Mouse (Mus musculus): ENCODE results near the gene Wbp11. TPM values are rescaled to one million over a fixed set of nuclear protein-coding genes. Genes with fewer than 3 reads are reported as not detected.
"Not testable (repeated sequence)": the region's sequence is repeated elsewhere in the genome, so short reads cannot be mapped to it uniquely, and the experiment has no call there.

Wbp11 gene
- total RNA-seq, 2 experiments from 2014 or later, result 43.3 to 45.5 TPM

DNA sequence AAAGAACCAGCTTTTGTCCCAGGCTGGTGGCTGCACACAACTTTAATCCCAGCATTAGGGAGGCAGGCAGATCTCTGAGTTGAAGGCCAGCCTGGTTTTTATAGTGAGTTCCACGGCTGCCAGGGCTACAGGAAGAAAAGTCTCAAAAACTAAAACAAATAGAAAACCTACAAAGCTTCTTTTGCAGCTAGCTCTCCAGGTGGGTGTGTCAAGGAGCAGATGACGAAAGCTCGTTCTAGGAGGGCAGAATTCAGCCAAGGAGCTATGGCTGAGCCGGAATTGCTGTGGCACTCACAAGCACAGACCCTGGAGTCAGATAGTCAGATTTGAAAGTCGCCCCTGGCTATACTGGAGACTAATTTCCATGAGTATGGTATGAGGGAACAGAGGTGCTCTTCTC, 21.2 kb downstream of the Wbp11 start:
- DNase-seq, result no peak
- intact Hi-C loops (cut with DNase I), result no loop called here

- intact Hi-C loops (cut with DNase I), result no loop called here
- no peak for DNase-seq
Measured at GRCm38 (mm10) chr6:136805409-136805775, 22.6 kb downstream of the Wbp11 start.

- DNase-seq, result no peak
- intact Hi-C loops (cut with DNase I), result no loop called here
Measured at GRCm38 (mm10) chr6:136804705-136805408, 23.2 kb downstream of the Wbp11 start.

DNA sequence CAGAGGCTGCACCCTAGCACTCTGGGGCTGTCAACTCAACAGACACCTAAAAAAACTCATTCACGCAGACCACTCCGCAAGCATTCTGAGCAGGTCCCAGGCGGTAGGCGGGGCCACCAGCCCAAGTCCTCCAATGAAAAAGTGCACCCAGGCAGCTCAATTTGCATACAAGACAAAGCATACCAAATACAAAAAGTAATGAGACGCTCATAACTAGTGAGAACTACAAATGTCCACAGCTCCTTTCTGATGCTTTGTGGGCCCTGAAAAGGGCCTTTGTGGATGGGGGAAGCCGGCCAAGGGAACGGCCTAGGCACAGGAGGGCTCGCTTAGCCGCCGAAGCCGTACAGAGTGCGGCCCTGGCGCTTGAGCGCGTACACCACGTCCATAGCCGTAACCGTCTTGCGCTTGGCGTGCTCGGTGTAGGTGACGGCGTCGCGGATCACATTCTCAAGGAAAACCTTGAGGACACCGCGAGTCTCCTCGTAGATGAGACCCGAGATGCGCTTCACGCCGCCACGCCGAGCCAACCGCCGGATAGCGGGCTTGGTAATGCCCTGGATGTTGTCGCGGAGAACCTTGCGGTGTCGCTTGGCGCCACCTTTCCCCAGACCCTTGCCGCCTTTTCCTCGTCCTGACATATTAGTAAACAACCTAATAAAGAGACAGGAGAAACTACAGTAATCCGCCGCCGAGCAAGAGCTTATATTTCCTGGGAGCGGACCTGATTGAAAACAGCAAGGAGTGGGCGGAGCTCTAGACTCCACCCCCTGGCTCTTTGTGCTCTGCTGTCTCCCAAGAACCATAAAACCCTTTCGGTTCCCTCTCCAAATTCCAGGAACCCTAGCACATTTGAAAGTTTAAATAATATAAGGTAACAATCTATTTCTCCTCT, 24.0 kb downstream of the Wbp11 start, which contains the start of gene Hist4h4:
Gene Hist4h4 (minus strand): TSS at position 677 of the 895 bp plus-strand sequence.
- intact Hi-C loops (cut with DNase I), result no loop called here
- peak; percentile 93 to 99 for DNase-seq

DNA sequence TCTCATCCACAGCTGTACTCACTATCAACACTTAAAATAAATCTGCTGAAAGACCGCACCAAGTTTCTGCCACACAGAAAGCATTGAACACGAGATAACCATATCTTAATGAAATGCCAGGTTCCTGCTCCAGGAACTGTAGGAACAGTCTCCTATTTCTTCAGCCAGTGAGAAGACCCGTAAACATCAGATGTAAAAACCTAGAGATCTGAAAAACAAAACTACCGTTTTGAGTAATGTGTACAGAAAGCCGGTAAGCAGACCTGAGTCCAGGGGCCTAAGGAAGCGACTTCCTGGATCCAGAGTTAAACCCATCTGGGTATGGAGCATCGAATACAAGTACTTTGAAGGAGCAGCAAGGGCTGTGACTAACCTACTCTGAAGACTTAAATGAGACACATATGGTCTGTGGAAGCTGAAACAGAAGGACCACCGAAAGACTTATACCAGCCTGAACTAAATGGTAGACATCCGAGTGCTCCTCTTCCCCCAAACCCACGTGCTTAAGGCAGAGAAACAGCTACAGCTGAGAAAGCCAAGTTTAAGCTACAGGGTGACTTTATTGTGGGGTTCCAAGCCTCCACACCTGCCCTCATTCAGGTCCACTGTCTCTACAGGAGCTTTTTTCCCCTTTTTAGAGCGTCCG, 24.8 kb downstream of the Wbp11 start:
- no peak for DNase-seq
- intact Hi-C loops (cut with DNase I), result no loop called here

GRCm38 (mm10) chr6:136801274-136801673, 26.8 kb downstream of the Wbp11 start:
- intact Hi-C loops (cut with DNase I), result no loop called here
- DNase-seq, result no peak

DNA sequence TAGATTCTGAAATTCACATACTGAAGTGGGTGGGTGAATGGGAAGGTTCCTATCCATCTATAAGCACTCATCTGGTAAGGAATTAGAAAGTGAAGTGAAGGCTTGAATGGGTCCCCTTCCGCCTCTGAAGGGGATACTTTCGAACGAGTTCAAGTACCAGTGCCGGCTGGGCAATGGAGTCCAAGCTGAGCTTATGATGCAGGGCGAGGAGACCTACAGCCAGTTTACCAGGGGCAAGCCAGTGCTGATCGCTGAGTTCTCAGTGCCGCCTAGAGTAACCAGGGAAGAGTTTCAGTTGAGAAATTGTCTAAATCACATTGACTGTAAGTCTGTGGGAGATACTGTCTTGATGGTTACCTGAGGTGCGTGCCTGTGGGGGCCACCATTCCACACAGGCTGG, 27.3 kb downstream of the Wbp11 start:
- DNase-seq, result no peak
- intact Hi-C loops (cut with DNase I), result no loop called here

- DNase-seq; intact Hi-C loops (cut with DNase I): not testable (repeated sequence)
Measured at GRCm38 (mm10) chr6:136797874-136798693, 29.9 kb downstream of the Wbp11 start.

DNA sequence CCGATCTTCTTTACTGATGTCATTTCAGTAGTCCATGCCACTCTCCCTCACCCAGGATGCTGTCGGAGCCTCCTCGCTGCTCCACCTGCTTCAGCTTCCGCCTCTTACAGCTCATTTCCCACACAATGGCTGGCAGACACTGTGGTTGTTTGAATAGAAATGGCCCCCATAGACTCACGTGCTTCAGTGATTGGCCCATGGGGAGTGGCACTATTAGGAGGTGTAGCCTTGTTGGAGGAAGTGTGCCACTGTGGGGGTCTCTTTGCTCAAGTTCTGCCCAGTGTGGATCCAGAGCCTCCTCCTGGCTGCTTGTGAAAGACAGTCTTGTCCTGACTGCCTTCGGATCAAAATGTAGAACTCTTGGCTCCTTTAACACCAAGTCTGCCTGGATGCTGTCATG, 32.2 kb downstream of the Wbp11 start:
- no peak for DNase-seq

GRCm38 (mm10) chr6:136795110-136795509, 32.9 kb downstream of the Wbp11 start:
- no peak for DNase-seq
- intact Hi-C loops (cut with DNase I), result no loop called here

More for the DNA sequence above, 32.2 kb downstream of the Wbp11 start:
- intact Hi-C loops (cut with DNase I), result no loop called here

- intact Hi-C loops (cut with DNase I), result no loop called here
- DNase-seq, result no peak
Measured at GRCm38 (mm10) chr6:136793831-136794525, 34.1 kb downstream of the Wbp11 start.

GRCm38 (mm10) chr6:136792884-136793758, 34.9 kb downstream of the Wbp11 start:
- DNase-seq, result no peak
- intact Hi-C loops (cut with DNase I), result no loop called here

DNA sequence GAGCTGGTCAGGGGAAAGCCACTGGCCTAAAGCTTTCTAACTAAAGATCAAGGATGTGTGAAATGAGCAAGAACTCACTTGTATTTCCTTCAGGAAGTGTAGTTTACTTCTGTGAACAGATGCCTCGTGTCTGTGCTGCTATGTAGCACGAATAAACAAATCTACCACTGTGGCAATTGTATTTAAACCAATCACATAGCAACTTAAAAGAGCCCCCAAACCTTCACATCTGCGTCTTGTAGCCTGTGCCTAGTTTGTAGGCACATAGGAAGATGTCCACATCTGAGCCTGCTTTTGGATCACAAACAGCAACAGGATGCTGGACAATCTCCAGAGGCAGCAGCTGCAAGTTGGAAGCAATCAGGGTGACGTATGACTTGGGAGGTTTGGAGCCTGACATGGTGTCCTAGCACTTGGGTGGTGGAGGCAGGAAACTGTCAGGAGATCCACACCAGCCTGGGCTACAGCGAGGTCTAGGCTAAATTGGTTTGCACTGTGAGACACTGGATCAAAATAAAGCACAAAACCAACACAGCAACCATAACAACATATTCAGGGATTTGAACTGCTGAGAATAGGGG, 38.6 kb downstream of the Wbp11 start:
- intact Hi-C loops (cut with DNase I), result no loop called here
- peak; percentile 39 to 52 for DNase-seq

GRCm38 (mm10) chr6:136782761-136783160, 45.3 kb downstream of the Wbp11 start:
- intact Hi-C loops (cut with DNase I), result no loop called here
- DNase-seq, result no peak

DNA sequence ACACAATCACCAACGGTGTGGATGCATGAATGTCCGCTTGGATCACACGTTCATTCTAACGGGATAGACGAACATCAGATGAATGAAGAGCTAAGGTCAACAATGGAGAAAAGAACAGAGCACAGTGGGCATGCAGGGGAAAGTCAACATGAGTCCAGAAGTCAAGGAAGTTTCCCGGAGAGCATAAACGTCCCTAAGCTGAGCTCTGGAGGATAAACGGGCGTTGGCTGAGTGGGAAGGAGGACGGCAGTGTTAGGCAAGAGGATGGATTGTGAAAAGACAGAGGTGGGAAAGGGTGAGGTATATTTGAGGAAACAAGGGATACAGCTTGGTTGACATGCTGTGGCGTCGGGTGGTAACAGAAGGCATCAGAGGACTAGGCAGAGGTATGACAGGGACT, 45.9 kb downstream of the Wbp11 start:
- intact Hi-C loops (cut with DNase I), result no loop called here
- DNase-seq, result no peak

GRCm38 (mm10) chr6:136781377-136781986, 46.6 kb downstream of the Wbp11 start, which contains the start of gene Gucy2c:
Gene Gucy2c (minus strand): TSS chr6:136781765.
- no peak for DNase-seq
- intact Hi-C loops (cut with DNase I), result no loop called here

GRCm38 (mm10) chr6:136776392-136776791, 51.6 kb downstream of the Wbp11 start:
- intact Hi-C loops (cut with DNase I), result no loop called here
- DNase-seq, result no peak

DNA sequence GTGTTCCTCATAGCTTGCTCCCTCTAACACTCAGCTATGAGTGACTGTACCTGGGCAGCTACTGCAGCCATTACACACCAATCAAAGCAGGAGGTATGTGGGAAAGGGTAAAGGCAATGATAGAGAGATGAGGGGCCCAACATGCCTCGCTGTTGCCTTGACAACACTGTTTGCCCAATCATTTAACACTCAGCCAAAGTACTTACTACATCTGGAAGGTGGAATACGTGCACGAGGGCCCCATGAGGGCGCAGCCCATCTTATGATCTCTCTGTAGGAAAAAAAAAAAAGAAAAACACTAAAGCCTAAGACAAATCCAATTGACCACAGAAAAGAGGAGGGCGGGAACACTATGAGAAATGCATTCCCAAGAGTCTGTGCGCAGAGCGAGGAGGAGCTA, 58.2 kb downstream of the Wbp11 start:
- DNase-seq, result no peak
- intact Hi-C loops (cut with DNase I), result no loop called here
